Mouse (Mus musculus) brain, embryonic 14.5 days (tissue): Measurements from ENCODE around the gene Atg10.

Source experiments
- CTCF ChIP-seq: fragments of 200-500 bp; IDR thresholded peaks from 2 replicates; pipeline ENCODE4 v1.5.1; 2012; ENCODE audit warnings: inconsistent platforms, mild to moderate bottlenecking, moderate library complexity, borderline replicate concordance; ENCODE audit not compliant: insufficient read depth, insufficient read length; ENCODE audit errors: extremely low read depth
- POLR2A ChIP-seq: fragments of 200-500 bp; IDR thresholded peaks from 2 replicates; pipeline ENCODE4 v1.6.1; 2012; ENCODE audit warnings: mild to moderate bottlenecking, inconsistent platforms, borderline replicate concordance; ENCODE audit not compliant: poor library complexity, insufficient read depth, insufficient read length, severe bottlenecking; ENCODE audit errors: extremely low read depth

- TF ChIP-seq POLR2A = no peak
- no peak for TF ChIP-seq CTCF
Measured at GRCm38 (mm10) chr13:91154622-91155021, 69.1 kb downstream of the Atg10 start.
